Mouse (Mus musculus): Measurements from ENCODE around the gene Otud4. TPM values are rescaled to one million over a fixed set of nuclear protein-coding genes. Genes with fewer than 3 reads are reported as not detected.
A peak's percentile ranks its signal among the peaks of the same experiment; 100 is the strongest.
"Not testable (repeated sequence)": the region's sequence is repeated elsewhere in the genome, so short reads cannot be mapped to it uniquely, and the experiment has no call there.

The Otud4 gene
- polyA plus RNA-seq, 1 experiment from 2014 or later: 10.6 TPM

DNA sequence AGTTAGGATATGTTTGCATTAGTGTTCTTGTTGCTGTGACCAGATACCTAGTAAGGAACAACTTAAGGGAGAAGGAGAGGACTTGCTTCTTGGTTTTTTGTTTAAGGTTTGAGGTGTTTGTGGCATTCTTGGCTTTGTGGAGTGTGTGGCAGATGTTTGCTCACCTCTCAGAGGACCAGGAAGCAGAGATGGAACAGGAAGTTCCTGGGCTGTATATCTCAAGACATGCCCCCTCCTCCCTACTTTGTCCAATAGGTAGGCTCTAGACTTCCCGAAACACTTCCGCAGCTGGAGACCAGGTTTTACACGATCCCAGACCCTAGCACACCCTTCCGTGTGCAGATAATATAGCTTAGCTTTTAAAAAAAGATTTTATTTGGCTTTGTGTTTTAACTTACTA lies 10.2 kb downstream of the Otud4 start:
- H3K4me1 ChIP-seq (replicated peaks): no peaks in the 10 kb centered on the region
- 98% methylated on average over 4 of the region's 4 CpGs for WGBS
- H3K9me3 ChIP-seq: no peaks in the 10 kb centered on the region
- no peak overlapping the region for H3K27ac ChIP-seq
- H3K4me2 ChIP-seq: no peak overlapping the region
- ATAC-seq (ENCODE audit: low FRiP score): no peak
- H3K4me3 ChIP-seq: no peak overlapping the region
- H3K27me3 ChIP-seq: no peaks in the 10 kb centered on the region
- no peak overlapping the region for H3K9ac ChIP-seq
- peaks cover 30% of the 10 kb centered on the region for H3K36me3 ChIP-seq

DNA sequence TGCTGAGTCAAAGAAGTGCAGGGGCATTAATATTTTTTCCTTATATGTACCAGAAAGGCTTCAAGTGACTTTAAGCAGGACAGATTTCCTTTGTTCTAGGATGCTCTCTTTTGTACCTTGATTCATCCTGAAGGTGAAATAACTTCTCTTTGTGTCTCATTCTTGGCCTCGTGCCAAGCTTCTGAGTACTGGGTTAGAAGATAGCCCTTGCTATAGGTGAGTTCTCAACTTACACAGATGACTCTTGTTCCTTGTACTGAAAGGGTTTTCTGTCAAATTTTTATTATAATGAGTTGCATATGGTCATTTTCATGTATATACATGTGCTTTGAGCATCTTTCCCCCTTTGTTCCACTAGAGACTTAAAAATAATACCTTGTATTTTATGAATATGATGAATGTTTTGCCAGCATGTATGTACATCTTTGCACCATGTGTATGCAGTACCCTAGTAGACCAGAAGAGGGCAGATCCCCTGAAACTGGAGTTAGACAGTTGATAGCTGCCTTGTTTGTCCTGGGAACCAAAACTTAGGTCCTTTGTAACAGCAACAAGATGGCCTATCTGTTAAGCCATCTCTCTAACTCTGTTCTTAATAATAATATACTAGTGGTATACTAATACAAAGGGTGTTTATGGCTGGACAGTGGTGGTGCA lies 10.9 kb downstream of the Otud4 start:
- Histone ChIP-seq H3K9ac (no peak overlapping the region), H3K27ac (no peak overlapping the region), H3K36me3 (peaks cover 33% of the 10 kb centered on the region), H3K4me1 (replicated peaks) (no peaks in the 10 kb centered on the region), H3K4me2 (no peak overlapping the region), H3K4me3 (no peak overlapping the region), H3K27me3 (no peaks in the 10 kb centered on the region), H3K9me3 (no peaks in the 10 kb centered on the region)
- no peak for ATAC-seq (ENCODE audit: low FRiP score)
- 84% methylated on average over 1 of the region's 1 CpGs for WGBS

DNA sequence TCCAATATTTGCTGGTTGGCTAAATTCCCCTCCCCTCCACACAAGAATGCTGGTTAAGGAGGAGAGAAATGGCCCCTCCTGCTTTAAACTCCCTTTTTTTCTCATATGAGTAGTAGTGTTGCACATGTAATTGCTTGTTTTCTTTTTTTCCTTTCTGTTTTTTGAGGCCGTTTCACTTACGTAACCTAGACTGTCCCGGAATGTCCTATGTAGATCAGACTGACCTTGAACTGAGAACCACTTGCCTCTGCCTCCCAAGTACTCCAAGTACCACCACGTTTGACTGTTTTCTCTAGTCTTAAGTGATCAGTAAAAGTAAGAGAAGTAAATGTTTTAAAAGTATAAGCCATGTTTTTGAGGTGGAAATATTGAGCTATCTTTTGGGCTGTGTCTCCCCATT lies 14.3 kb downstream of the Otud4 start:
- Histone ChIP-seq H3K4me2 (no peak overlapping the region), H3K36me3 (peaks cover 31% of the 10 kb centered on the region), H3K4me3 (no peak overlapping the region), H3K4me1 (replicated peaks) (no peaks in the 10 kb centered on the region), H3K9me3 (no peaks in the 10 kb centered on the region), H3K27me3 (no peaks in the 10 kb centered on the region), H3K9ac (no peak overlapping the region), H3K27ac (no peak overlapping the region)
- WGBS: 91% methylated on average over 4 of the region's 4 CpGs
- no peak for ATAC-seq (ENCODE audit: low FRiP score)

DNA sequence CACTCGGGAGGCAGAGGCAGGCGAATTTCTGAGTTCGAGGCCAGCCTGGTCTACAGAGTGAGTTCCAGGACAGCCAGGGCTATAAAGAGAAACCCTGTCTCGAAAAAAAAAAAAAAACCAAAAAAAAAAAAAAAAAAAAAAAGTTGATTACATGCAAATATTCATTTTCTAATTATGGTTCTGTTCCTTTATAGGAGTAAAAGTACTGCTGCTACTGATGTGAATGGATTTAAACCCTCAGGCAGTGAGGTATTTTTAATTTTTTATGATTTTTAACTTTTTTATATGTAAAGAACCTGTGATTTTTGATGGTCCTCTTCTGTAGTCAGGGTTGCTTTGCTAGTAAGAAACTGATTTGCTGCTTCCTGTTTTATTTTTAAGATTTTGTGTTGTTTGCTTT lies 19.3 kb downstream of the Otud4 start:
- H3K4me2 ChIP-seq; H3K9me3 ChIP-seq; ATAC-seq (ENCODE audit: low FRiP score); H3K9ac ChIP-seq; H3K27ac ChIP-seq; H3K4me3 ChIP-seq; H3K4me1 ChIP-seq (replicated peaks); H3K27me3 ChIP-seq: not testable (repeated sequence)
- WGBS: 91% methylated on average over 4 of the region's 4 CpGs
- peaks cover 60% of the 10 kb centered on the region for H3K36me3 ChIP-seq

DNA sequence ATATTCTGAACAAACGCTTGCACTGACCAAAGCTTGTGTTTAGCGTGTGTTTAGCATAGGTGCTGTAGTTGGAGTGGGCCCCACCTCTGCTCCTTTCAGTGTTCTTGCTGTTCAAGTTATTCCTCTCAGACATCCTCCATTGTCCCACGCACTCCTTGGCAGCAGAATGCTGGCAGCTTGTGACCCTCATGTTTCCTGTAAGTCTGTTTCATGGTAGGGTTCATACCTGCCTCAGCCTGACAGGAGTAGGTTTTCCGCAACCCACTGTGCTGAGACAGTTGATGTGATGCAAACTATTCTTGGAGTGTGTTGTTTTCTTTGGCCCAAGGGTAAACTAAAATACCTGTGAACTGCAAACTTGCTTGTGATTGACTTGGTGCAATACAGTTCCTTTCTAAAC lies 37.0 kb downstream of the Otud4 start:
- no peak overlapping the region for H3K4me3 ChIP-seq
- no peak overlapping the region for H3K9ac ChIP-seq
- WGBS: 91% methylated on average over 4 of the region's 4 CpGs
- peaks cover 30% of the 10 kb centered on the region for H3K36me3 ChIP-seq
- no peaks in the 10 kb centered on the region for H3K27me3 ChIP-seq
- H3K9me3 ChIP-seq: no peaks in the 10 kb centered on the region
- no peak overlapping the region for H3K27ac ChIP-seq
- no peak overlapping the region for H3K4me2 ChIP-seq
- peaks cover 6% of the 10 kb centered on the region for H3K4me1 ChIP-seq (replicated peaks)
- ATAC-seq (ENCODE audit: low FRiP score): no peak

DNA sequence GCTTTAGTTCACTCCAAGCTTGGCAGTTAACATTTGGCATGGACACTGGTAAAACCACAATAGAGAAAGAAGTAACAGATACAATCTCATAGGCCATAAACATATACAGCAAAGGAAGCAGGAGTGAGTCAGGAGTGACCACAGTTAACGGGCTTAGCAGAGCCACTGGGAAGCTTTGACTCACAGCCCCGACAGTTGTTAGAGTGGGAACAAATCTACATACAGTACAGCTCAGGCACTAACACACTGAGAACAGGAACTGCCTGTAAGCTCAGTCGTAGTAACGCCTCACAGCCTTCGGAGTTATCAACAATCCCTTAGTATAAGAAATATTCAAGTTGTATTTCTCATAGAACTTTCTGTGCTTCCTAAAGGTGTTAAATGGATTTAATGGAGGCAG lies 39.6 kb downstream of the Otud4 start:
- no peaks in the 10 kb centered on the region for H3K9me3 ChIP-seq
- H3K4me1 ChIP-seq (replicated peaks): peaks cover 6% of the 10 kb centered on the region
- no peak for ATAC-seq (ENCODE audit: low FRiP score)
- no peak overlapping the region for H3K9ac ChIP-seq
- no peaks in the 10 kb centered on the region for H3K27me3 ChIP-seq
- no peak overlapping the region for H3K4me2 ChIP-seq
- H3K36me3 ChIP-seq: peaks cover 29% of the 10 kb centered on the region
- WGBS: 75% methylated on average over 5 of the region's 5 CpGs
- no peak overlapping the region for H3K27ac ChIP-seq
- H3K4me3 ChIP-seq: no peak overlapping the region

DNA sequence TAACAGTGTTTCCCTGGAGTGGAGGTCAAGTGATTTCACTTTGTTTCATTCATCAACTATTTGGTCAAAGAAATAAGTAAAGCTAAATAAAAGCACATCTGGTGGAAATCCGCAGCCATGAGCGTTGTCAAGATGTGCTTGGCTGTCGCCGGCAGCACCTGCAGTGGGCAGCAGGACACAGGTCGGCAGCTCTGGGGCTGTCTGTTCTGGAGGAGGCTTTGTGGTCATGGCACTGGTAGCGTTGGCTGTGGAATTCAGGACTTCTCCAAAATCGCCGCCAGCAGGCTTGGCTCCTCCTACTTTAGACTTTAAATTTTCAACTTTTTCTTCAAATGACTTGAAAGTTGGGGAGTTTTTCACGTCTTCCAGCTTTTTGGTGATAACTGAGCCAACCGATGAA lies 40.7 kb downstream of the Otud4 start:
- not testable (repeated sequence) for H3K27me3 ChIP-seq; H3K4me3 ChIP-seq; H3K9ac ChIP-seq; H3K4me1 ChIP-seq (replicated peaks); H3K27ac ChIP-seq; H3K9me3 ChIP-seq; ATAC-seq (ENCODE audit: low FRiP score)
- peaks cover 34% of the 10 kb centered on the region for H3K36me3 ChIP-seq
- 46% methylated on average over 10 of the region's 10 CpGs for WGBS
- peak overlapping the region; percentile 55; the same call in 1 of the 2 replicates for H3K4me2 ChIP-seq

DNA sequence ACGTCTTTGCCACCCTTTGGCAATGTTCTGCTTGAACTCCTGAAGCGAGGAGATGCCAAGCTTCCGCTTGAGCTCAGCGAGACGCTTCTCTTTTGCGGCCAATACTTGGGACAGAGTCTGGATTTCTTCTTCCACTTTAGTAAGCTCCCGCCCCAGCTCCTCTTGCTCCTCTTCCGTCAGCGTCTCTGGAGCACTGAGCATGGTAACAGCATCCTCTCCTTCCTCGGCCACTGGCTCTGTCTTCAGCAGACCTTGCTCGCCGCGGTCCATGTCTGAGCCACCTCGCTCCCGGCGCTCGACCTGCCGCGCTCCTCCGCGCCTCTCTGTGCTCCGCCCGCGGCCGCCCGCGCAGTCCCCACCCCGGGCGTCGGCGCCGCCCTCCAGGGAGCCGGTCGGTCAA lies 41.1 kb downstream of the Otud4 start:
- no peak overlapping the region for H3K27ac ChIP-seq
- peak overlapping the region; percentile 31 for H3K4me3 ChIP-seq
- no peaks in the 10 kb centered on the region for H3K9me3 ChIP-seq
- no peaks in the 10 kb centered on the region for H3K27me3 ChIP-seq
- H3K9ac ChIP-seq: peak overlapping the region; percentile 59
- peaks cover 6% of the 10 kb centered on the region for H3K4me1 ChIP-seq (replicated peaks)
- peaks cover 36% of the 10 kb centered on the region for H3K36me3 ChIP-seq
- 10% methylated on average over 34 of the region's 34 CpGs for WGBS
- peak overlapping the region; percentile 55 for H3K4me2 ChIP-seq
- ATAC-seq (ENCODE audit: low FRiP score): peak; percentile 71; the same call in 1 of the 2 replicates

DNA sequence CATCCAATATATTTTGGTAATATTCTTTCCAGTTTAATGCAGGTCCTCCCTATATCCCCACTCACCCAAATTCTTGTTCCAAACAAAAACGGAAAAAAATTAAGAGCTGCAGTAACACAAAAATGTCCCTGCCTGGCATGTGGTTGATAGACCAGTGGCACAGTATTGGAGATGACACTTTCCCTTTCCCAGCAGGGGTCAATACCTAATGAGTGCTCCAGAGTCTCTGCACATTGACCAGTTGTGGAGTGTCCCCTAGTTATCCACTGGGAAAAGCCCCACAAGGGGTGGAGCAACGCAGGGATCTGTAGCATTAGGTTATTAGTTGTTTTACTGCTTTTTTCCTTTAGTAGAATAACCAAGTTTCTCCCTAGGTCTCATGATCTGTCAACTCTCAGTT lies 41.5 kb downstream of the Otud4 start:
- Histone ChIP-seq H3K27me3 (no peaks in the 10 kb centered on the region), H3K36me3 (peaks cover 40% of the 10 kb centered on the region), H3K4me1 (replicated peaks) (peaks cover 6% of the 10 kb centered on the region), H3K4me3 (peak overlapping the region; percentile 31), H3K9me3 (no peaks in the 10 kb centered on the region), H3K4me2 (peak overlapping the region; percentile 55), H3K9ac (peak overlapping the region; percentile 59), H3K27ac (no peak overlapping the region)
- 0 out of 2 replicates have a peak, but pooled peaks have one; percentile 55 for ATAC-seq (ENCODE audit: low FRiP score)
- 49% methylated on average over 2 of the region's 2 CpGs for WGBS

DNA sequence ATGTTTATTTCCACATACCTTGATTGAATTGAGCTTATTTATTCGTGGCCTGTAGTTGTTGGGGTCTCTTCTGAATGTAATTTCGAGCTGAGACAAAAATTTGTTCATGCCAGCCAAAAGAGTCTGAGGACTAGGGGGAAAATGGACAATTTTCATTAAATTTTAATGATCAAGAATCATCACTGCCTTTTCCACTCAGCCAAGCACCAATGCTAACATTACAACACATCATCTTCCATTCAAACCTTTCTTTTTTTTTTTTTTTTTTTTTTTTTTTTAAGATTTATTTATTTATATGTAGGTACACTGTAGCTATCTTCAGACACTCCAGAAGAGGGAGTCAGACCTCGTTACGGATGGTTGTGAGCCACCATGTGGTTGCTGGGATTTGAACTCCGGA lies 46.5 kb downstream of the Otud4 start:
- H3K4me1 ChIP-seq (replicated peaks); H3K4me2 ChIP-seq; H3K9me3 ChIP-seq; H3K27ac ChIP-seq; H3K9ac ChIP-seq; H3K4me3 ChIP-seq; H3K27me3 ChIP-seq; ATAC-seq (ENCODE audit: low FRiP score): not testable (repeated sequence)
- 93% methylated on average over 5 of the region's 5 CpGs for WGBS
- H3K36me3 ChIP-seq: peaks cover 77% of the 10 kb centered on the region

DNA sequence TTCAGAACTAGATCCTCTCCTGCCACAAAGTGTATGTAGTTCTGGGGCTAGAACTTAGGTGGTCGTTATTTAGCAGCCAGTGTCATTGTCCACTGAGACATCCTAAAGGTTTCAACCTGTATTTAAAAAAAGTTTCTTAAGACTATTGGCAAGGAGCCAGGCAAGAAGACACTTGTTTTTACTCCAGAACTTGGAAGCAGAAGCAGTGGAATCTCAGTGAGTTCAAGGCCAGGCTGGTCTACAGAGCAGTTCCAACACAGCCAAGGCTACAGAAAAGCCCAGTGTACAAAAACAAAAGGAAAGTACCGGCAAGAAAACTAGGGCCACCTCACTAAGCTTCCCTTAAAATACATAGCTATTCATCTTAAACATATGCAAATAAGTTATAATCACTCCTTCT lies 53.1 kb downstream of the Otud4 start:
- H3K9ac ChIP-seq: no peak overlapping the region
- ATAC-seq (ENCODE audit: low FRiP score): no peak
- no peaks in the 10 kb centered on the region for H3K9me3 ChIP-seq
- H3K27me3 ChIP-seq: no peaks in the 10 kb centered on the region
- H3K4me2 ChIP-seq: no peak overlapping the region
- H3K4me1 ChIP-seq (replicated peaks): no peaks in the 10 kb centered on the region
- H3K4me3 ChIP-seq: no peak overlapping the region
- WGBS: 92% methylated on average over 2 of the region's 2 CpGs
- peaks cover 75% of the 10 kb centered on the region for H3K36me3 ChIP-seq
- no peak overlapping the region for H3K27ac ChIP-seq

DNA sequence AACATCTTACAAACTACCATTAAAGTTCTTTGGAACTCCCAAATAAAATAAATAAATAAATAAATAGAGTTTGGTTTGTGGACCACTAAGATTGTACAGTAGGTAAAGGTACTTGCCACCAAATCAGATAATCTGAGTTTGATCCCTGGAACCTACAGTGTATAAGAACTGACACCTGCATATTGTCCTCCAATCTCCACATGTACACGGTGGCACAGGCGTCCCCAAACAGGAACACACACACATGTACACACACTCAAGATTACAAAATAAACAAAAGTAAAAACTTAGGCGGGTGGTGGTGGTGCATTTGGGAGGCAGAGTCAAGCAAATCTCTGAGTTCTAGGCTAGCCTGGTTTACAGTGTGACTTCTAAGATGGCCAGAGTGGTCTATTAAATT lies 67.3 kb downstream of the Otud4 start:
- Histone ChIP-seq H3K4me3 (no peak overlapping the region), H3K9ac (no peak overlapping the region), H3K27ac (no peak overlapping the region), H3K27me3 (no peaks in the 10 kb centered on the region), H3K4me1 (replicated peaks) (peaks cover 8% of the 10 kb centered on the region), H3K4me2 (no peak overlapping the region), H3K9me3 (no peaks in the 10 kb centered on the region), H3K36me3 (peaks cover 48% of the 10 kb centered on the region)
- ATAC-seq (ENCODE audit: low FRiP score): no peak
- 95% methylated on average over 3 of the region's 3 CpGs for WGBS
